Mouse (Mus musculus): Measurements from ENCODE around the gene Psors1c2. TPM values are rescaled to one million over a fixed set of nuclear protein-coding genes. Genes with fewer than 3 reads are reported as not detected.
"Not testable (repeated sequence)": the region's sequence is repeated elsewhere in the genome, so short reads cannot be mapped to it uniquely, and the experiment has no call there.

The Psors1c2 gene
- polyA plus RNA-seq, 1 experiment from 2014 or later: not detected

DNA sequence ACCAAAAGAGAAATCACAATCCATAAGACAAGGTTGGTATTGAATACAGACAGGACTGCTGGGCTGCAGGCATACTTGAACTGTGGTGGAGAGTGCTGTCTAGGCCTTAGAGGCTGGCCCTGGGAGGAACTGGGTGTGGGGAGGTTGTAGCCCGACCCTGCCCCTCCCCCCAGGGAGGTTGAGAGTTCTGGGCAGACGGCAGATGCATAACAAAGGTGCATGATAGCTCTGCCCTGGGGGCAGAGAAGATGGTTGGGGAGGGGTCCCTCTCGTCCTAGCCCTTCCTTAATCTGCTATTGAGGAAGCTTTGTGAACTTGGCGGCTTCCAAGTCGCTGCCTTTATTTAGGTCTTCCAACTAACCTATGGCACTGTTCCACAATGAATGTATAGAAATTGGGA, 29.2 kb upstream of the Psors1c2 start:
- no peaks in the 10 kb centered on the region for H3K36me3 ChIP-seq (ENCODE audit: control insufficient read depth, insufficient read depth, low read length)
- H3K4me1 ChIP-seq (ENCODE audit: control insufficient read depth, insufficient read depth, low read length): no peaks in the 10 kb centered on the region
- H3K27me3 ChIP-seq (ENCODE audit: control insufficient read depth, insufficient read depth, low read length): peaks cover 49% of the 10 kb centered on the region
- H3K4me2 ChIP-seq: no peak overlapping the region
- H3K4me3 ChIP-seq (ENCODE audit: low read depth, low read length): no peak overlapping the region
- H3K9me3 ChIP-seq (replicated peaks; ENCODE audit: control insufficient read depth, low read length): no peaks in the 10 kb centered on the region
- no peak overlapping the region for H3K9ac ChIP-seq (ENCODE audit: low read depth, low read length)
- H3K27ac ChIP-seq (ENCODE audit: low read depth, low read length): no peak overlapping the region
- WGBS (ENCODE audit: insufficient replicate concordance): 26% methylated on average over 5 of the region's 5 CpGs
- ATAC-seq (replicated peaks; ENCODE audit: insufficient number of reproducible peaks, low FRiP score, low TSS enrichment): no peak

DNA sequence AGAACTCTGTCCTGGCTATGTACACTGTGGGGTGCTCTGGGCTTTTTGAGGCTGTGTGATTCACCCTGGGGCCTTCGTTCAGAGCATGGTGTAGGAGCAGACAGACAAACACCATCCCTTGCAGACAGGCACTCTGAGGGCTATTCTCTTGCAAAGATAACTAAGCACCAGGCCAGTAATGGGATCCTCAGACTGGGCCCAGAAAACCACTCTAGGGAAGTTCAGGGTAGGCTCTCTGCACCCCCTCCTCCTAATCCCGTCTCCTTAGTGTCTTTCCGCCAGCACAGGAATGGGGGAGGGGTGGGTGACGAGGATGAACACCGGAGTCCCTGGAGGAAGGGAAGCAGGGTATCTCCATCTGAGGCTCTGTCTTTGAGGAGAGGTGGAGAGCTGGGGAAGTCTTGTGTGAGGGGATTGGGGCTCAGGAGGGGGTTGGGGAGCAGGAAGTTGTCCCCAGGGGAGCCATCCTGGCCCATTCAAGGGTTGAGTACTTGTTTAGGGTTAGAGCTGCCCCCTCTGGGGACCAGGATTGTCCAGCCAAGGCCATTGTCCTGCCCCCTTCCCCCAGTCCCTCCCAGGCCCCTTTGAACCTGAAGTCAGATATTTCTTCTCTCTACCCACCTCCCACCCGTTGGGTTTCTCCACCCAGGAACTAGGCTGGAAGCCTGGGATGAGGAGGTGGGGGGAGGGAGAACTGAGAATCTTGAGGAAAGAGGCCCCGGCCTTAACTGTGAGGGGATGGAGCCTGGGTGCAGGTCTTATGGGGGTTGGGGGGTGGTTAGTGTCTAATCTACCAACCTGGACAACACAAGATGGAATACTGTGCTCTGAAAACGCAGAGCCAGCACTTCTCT, 28.1 kb upstream of the Psors1c2 start:
- Histone ChIP-seq H3K9me3 (replicated peaks; ENCODE audit: control insufficient read depth, low read length) (no peaks in the 10 kb centered on the region), H3K36me3 (ENCODE audit: control insufficient read depth, insufficient read depth, low read length) (no peaks in the 10 kb centered on the region), H3K27me3 (ENCODE audit: control insufficient read depth, insufficient read depth, low read length) (peaks cover 52% of the 10 kb centered on the region), H3K4me3 (ENCODE audit: low read depth, low read length) (no peak overlapping the region), H3K4me2 (no peak overlapping the region), H3K9ac (ENCODE audit: low read depth, low read length) (no peak overlapping the region), H3K4me1 (ENCODE audit: control insufficient read depth, insufficient read depth, low read length) (no peaks in the 10 kb centered on the region), H3K27ac (ENCODE audit: low read depth, low read length) (no peak overlapping the region)
- ATAC-seq (replicated peaks; ENCODE audit: insufficient number of reproducible peaks, low FRiP score, low TSS enrichment): no peak
- WGBS (ENCODE audit: insufficient replicate concordance): 15% methylated on average over 8 of the region's 8 CpGs

DNA sequence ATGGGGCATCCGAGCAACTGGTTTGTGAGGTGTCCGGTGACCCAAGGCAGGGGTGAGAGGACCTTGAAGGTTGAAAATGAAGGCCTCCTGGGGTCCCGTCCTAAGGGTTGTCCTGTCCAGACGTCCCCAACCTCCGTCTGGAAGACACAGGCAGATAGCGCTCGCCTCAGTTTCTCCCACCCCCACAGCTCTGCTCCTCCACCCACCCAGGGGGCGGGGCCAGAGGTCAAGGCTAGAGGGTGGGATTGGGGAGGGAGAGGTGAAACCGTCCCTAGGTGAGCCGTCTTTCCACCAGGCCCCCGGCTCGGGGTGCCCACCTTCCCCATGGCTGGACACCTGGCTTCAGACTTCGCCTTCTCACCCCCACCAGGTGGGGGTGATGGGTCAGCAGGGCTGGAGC, 27.2 kb upstream of the Psors1c2 start, which contains the start of gene Pou5f1:
Gene Pou5f1, plus strand, starts transcription at position 243 of the 400 bp plus-strand sequence.
- Histone ChIP-seq H3K9me3 (replicated peaks; ENCODE audit: control insufficient read depth, low read length) (no peaks in the 10 kb centered on the region), H3K27me3 (ENCODE audit: control insufficient read depth, insufficient read depth, low read length) (peaks cover 52% of the 10 kb centered on the region), H3K4me3 (ENCODE audit: low read depth, low read length) (no peak within 1 kb of the TSS), H3K9ac (ENCODE audit: low read depth, low read length) (no peak within 1 kb of the TSS), H3K4me2 (no peak within 1 kb of the TSS), H3K36me3 (ENCODE audit: control insufficient read depth, insufficient read depth, low read length) (no peaks in the 10 kb centered on the region), H3K27ac (ENCODE audit: low read depth, low read length) (no peak within 1 kb of the TSS), H3K4me1 (ENCODE audit: control insufficient read depth, insufficient read depth, low read length) (no peaks in the 10 kb centered on the region)
- ATAC-seq (replicated peaks; ENCODE audit: insufficient number of reproducible peaks, low FRiP score, low TSS enrichment): no peak
- 23% methylated on average over 13 of the region's 13 CpGs for WGBS (ENCODE audit: insufficient replicate concordance)

DNA sequence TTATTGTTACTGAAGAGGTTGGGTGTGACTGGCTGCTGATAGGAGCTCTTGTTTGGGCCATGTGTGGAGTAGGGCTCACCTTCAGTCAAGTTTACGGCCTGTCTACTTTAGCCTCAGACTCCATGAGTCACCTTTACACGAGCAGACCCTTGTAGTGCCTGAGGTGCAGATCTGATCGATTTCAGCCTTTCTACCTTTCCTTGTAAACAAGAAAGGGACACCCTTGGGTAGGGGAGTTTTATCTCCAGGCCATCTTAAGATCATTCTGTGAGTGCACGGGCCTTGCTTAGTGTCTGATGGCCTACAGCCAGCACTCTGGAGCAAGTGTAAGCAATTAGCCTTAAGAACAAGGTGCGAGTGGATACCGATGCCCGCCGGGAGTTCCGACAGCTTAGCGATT, 26.1 kb upstream of the Psors1c2 start:
- Histone ChIP-seq H3K9ac (ENCODE audit: low read depth, low read length) (no peak overlapping the region), H3K36me3 (ENCODE audit: control insufficient read depth, insufficient read depth, low read length) (no peaks in the 10 kb centered on the region), H3K4me1 (ENCODE audit: control insufficient read depth, insufficient read depth, low read length) (no peaks in the 10 kb centered on the region), H3K9me3 (replicated peaks; ENCODE audit: control insufficient read depth, low read length) (no peaks in the 10 kb centered on the region), H3K27ac (ENCODE audit: low read depth, low read length) (no peak overlapping the region), H3K4me2 (no peak overlapping the region), H3K4me3 (ENCODE audit: low read depth, low read length) (no peak overlapping the region), H3K27me3 (ENCODE audit: control insufficient read depth, insufficient read depth, low read length) (peaks cover 52% of the 10 kb centered on the region)
- WGBS (ENCODE audit: insufficient replicate concordance): 7% methylated on average over 10 of the region's 10 CpGs
- ATAC-seq (replicated peaks; ENCODE audit: insufficient number of reproducible peaks, low FRiP score, low TSS enrichment): no peak

DNA sequence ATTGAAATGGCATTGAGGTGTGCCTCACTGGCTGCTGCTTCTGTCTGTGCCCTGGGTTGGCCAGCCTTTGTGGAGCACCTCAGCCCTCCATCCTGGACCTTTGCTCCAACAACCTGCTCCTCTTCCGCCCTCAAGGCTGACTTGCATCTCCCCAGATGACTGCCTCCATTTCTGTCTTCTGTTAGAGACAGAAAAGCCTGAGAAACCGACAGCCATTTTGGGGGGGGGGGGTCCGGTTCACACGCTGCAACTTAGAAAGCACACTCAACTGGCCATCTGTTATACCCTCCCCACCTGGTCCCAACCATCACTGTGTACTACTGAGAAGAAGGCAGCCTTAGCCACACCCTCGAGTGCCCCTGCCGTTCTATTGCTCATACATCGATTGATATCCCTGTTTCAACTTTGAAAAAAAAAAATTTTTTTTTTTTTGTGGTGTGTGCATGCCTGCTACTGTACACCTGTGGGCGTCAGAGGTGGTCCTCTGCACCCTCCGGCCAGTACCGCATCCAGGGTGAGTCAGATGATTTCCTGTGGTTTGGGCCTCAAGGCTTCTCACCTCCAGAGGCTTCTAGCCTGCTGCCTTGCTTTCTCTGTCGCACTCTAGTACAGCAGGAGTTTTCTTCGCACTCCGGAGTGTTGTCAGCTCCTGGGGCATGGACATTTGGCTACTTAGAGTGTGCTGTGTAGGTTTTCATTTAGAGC, 25.3 kb upstream of the Psors1c2 start:
- no peak for ATAC-seq (replicated peaks; ENCODE audit: insufficient number of reproducible peaks, low FRiP score, low TSS enrichment)
- Histone ChIP-seq H3K27ac (ENCODE audit: low read depth, low read length) (no peak overlapping the region), H3K9ac (ENCODE audit: low read depth, low read length) (no peak overlapping the region), H3K9me3 (replicated peaks; ENCODE audit: control insufficient read depth, low read length) (no peaks in the 10 kb centered on the region), H3K36me3 (ENCODE audit: control insufficient read depth, insufficient read depth, low read length) (no peaks in the 10 kb centered on the region; the same call in 1 of the 2 replicates), H3K4me3 (ENCODE audit: low read depth, low read length) (no peak overlapping the region), H3K4me1 (ENCODE audit: control insufficient read depth, insufficient read depth, low read length) (no peaks in the 10 kb centered on the region), H3K27me3 (ENCODE audit: control insufficient read depth, insufficient read depth, low read length) (peaks cover 52% of the 10 kb centered on the region), H3K4me2 (no peak overlapping the region)
- 17% methylated on average over 13 of the region's 13 CpGs for WGBS (ENCODE audit: insufficient replicate concordance)

DNA sequence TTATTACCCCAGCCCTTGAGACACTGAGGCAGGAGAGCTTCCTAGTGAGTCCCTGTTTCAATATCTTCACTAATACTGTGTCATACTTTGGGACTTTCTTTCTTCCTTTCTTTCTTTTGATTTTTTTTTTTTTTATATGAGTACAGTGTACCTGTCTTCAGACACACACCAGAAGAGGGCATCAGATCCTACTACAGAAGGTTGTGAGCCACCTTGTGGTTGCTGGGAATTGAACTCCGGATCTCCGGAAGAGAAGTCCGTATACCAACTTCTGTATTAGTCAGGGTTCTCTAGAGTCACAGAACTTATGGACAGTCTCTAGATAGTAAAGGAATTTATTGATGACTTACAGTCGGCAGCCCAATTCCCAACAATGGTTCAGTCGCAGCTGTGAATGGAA, 24.7 kb upstream of the Psors1c2 start:
- 44% methylated on average over 5 of the region's 5 CpGs for WGBS (ENCODE audit: insufficient replicate concordance)
- not testable (repeated sequence) for H3K9me3 ChIP-seq (replicated peaks; ENCODE audit: control insufficient read depth, low read length); H3K4me2 ChIP-seq; H3K4me3 ChIP-seq (ENCODE audit: low read depth, low read length); H3K4me1 ChIP-seq (ENCODE audit: control insufficient read depth, insufficient read depth, low read length); H3K27ac ChIP-seq (ENCODE audit: low read depth, low read length); H3K9ac ChIP-seq (ENCODE audit: low read depth, low read length); ATAC-seq (replicated peaks; ENCODE audit: insufficient number of reproducible peaks, low FRiP score, low TSS enrichment); H3K36me3 ChIP-seq (ENCODE audit: control insufficient read depth, insufficient read depth, low read length)
- peaks cover 52% of the 10 kb centered on the region for H3K27me3 ChIP-seq (ENCODE audit: control insufficient read depth, insufficient read depth, low read length)

DNA sequence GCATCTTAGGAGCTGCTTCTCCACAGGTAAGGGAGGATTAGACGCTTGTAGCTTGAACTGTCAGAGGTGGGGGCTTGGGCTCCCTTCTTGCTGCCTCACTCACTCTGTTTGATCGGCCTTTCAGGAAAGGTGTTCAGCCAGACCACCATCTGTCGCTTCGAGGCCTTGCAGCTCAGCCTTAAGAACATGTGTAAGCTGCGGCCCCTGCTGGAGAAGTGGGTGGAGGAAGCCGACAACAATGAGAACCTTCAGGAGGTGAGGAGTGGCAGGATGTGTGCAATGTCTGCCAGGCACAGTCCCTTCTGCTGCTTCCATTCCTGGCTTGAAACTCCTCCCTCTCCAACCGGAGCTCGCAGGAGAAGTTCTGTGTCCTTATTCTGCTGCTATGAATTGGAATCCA, 23.7 kb upstream of the Psors1c2 start:
- 24% methylated on average over 8 of the region's 8 CpGs for WGBS (ENCODE audit: insufficient replicate concordance)

DNA sequence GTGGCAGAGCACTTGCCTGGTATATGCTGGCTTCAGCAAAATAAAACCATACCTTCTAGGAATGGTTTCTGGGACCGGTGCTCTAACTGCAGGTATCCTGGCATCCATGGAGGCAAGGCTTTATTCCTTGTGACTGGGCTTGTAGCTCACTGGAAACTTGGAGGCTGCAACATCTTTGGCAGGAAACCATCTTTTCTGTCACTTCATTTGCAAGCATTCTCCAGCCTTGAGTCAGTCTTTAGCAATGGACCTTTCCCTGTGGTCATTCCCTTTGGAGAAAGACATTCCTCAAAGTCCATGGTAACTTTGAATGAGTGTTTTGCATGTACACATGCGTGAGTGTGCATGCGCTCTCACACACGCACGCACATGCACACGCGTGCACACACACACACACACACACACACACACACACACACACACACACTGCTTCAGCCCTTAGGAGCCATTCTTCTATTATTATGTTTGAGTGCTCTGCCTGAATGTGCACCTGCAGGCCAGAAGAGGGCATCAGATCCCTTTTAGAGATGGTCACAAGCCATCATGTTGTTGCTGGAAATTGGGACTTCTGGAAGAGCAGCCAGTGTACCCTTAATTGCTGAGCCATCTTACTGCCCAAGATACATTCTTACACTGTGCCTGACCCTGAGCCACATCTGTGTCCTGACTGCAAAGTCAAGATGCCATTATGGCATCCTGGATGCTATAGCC, 19.9 kb upstream of the Psors1c2 start:
- no peak for ATAC-seq (replicated peaks; ENCODE audit: insufficient number of reproducible peaks, low FRiP score, low TSS enrichment)
- no peaks in the 10 kb centered on the region for H3K9me3 ChIP-seq (replicated peaks; ENCODE audit: control insufficient read depth, low read length)
- no peak overlapping the region for H3K27ac ChIP-seq (ENCODE audit: low read depth, low read length)
- 89% methylated on average over 7 of the region's 7 CpGs for WGBS (ENCODE audit: insufficient replicate concordance)
- peaks cover 7% of the 10 kb centered on the region for H3K27me3 ChIP-seq (ENCODE audit: control insufficient read depth, insufficient read depth, low read length)
- H3K4me2 ChIP-seq: no peak overlapping the region
- H3K36me3 ChIP-seq (ENCODE audit: control insufficient read depth, insufficient read depth, low read length): no peaks in the 10 kb centered on the region; the same call in 1 of the 2 replicates
- H3K4me3 ChIP-seq (ENCODE audit: low read depth, low read length): no peak overlapping the region
- H3K9ac ChIP-seq (ENCODE audit: low read depth, low read length): no peak overlapping the region
- H3K4me1 ChIP-seq (ENCODE audit: control insufficient read depth, insufficient read depth, low read length): peaks cover 18% of the 10 kb centered on the region

More for the DNA sequence above, 23.7 kb upstream of the Psors1c2 start:
- Histone ChIP-seq H3K9ac (ENCODE audit: low read depth, low read length) (no peak overlapping the region), H3K4me3 (ENCODE audit: low read depth, low read length) (no peak overlapping the region), H3K27ac (ENCODE audit: low read depth, low read length) (no peak overlapping the region), H3K36me3 (ENCODE audit: control insufficient read depth, insufficient read depth, low read length) (no peaks in the 10 kb centered on the region; the same call in 1 of the 2 replicates), H3K4me1 (ENCODE audit: control insufficient read depth, insufficient read depth, low read length) (no peaks in the 10 kb centered on the region; the same call in 1 of the 2 replicates), H3K4me2 (no peak overlapping the region), H3K9me3 (replicated peaks; ENCODE audit: control insufficient read depth, low read length) (no peaks in the 10 kb centered on the region), H3K27me3 (ENCODE audit: control insufficient read depth, insufficient read depth, low read length) (peaks cover 45% of the 10 kb centered on the region)
- ATAC-seq (replicated peaks; ENCODE audit: insufficient number of reproducible peaks, low FRiP score, low TSS enrichment): no peak

Data from heart, embryonic 11.5 days (tissue).